Mouse (Mus musculus) brain, embryonic 14.5 days (tissue): Measurements from ENCODE around the gene Rnf31.

Experiments used
- CTCF ChIP-seq: fragments of 200-500 bp; IDR thresholded peaks from 2 replicates; pipeline ENCODE4 v1.5.1; 2012; ENCODE audit warnings: inconsistent platforms, mild to moderate bottlenecking, moderate library complexity, borderline replicate concordance; ENCODE audit not compliant: insufficient read depth, insufficient read length; ENCODE audit errors: extremely low read depth
- POLR2A ChIP-seq: fragments of 200-500 bp; IDR thresholded peaks from 2 replicates; pipeline ENCODE4 v1.6.1; 2012; ENCODE audit warnings: mild to moderate bottlenecking, inconsistent platforms, borderline replicate concordance; ENCODE audit not compliant: poor library complexity, insufficient read depth, insufficient read length, severe bottlenecking; ENCODE audit errors: extremely low read depth

- no peak for TF ChIP-seq CTCF
- peak; percentile 45; the same call in 1 of the 2 replicates for TF ChIP-seq POLR2A
Observed at GRCm38 (mm10) chr14:55577871-55578667, 13.4 kb upstream of the Rnf31 start, which contains the start of gene Psme1.
